Mouse (Mus musculus): Measurements from ENCODE around the gene Rap1a. TPM values are rescaled to one million over a fixed set of nuclear protein-coding genes. Genes with fewer than 3 reads are reported as not detected.
A peak's percentile ranks its signal among the peaks of the same experiment; 100 is the strongest.

The Rap1a gene
- polyA plus RNA-seq, 1 experiment = 111 TPM

DNA sequence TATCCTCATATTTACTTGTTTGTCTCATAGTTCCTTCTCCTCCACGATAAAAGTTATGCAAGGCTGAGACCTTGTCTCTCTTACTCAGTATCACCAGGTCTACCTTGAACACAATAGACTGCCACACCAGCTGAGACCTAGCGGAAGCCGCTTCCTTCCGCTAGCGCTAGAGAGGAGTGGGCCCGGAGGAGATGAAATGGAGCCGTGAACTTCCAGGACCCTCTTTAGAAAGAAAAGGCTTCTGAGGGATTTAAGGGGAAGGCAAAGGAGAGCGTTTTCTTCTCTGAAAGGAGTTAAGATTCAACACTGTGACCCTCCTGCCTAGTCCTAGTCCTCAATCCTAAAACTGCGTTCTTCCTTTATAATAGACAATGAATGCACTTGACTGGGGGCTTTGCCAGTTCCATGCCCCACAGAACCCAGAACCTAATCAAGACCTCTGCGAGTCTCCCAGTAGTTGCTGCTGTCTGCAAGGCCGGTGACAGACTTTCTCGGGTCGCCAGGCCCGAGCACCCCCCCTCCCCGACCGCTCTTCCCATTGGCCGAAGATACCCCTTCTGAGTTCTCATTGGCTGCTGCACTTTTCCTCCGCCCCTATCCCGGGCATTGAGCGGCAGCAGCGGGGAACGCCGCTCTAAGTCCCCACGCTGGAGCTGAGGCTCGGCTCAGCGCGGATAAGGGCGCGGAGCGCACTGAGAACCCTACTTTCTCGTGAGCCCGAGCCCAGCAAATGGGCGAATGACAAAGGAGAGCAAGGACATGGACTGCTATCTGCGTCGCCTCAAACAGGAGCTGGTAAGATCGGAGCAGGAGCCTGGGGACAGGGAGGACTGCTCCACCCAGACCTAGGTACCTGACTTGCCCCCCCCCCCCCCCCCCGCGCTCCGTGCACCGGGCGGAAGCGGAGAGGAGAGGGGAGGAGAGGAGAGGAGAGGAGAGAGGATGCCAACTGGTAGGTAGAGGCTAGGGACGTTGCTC is 96.8 kb downstream of the Rap1a start, which contains the start of gene Inka2:
Gene Inka2 (plus strand): TSS at position 569 of the 978 bp plus-strand sequence.
- Histone ChIP-seq H3K27ac (replicated peaks; ENCODE audit: low read depth, low read length) (peak within 1 kb of the TSS; percentile 97), H3K4me1 (ENCODE audit: control insufficient read depth, insufficient read depth, insufficient read length, low read length) (peaks cover 10% of the 10 kb centered on the region), H3K4me3 (ENCODE audit: insufficient read depth, low read depth, low read length) (peak within 1 kb of the TSS; percentile 65)

DNA sequence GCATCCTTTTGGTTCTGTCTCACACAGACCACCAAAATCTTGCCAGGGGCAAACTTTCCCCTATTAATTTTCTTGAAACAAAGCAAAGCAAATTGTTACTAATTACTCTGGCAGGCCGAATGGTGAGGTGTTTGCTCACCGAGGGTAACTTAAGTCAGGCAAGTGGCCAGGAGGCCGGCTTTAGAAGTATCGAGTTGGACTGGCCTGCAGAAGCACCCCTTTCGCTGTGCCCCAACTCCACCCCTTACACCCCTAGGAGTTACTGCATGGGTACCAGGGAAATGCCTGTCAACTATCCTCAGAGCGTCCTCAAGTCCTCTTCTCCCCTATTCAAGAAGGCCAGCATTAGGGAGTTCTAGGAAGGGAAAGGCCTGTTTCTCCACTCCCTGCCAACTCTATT is 97.6 kb downstream of the Rap1a start:
- Histone ChIP-seq H3K27ac (replicated peaks; ENCODE audit: low read depth, low read length) (peak overlapping the region; percentile 97), H3K4me3 (ENCODE audit: insufficient read depth, low read depth, low read length) (peak overlapping the region; percentile 51; the same call in 1 of the 2 replicates), H3K4me1 (ENCODE audit: control insufficient read depth, insufficient read depth, insufficient read length, low read length) (peaks cover 8% of the 10 kb centered on the region; the same call in 1 of the 2 replicates)

DNA sequence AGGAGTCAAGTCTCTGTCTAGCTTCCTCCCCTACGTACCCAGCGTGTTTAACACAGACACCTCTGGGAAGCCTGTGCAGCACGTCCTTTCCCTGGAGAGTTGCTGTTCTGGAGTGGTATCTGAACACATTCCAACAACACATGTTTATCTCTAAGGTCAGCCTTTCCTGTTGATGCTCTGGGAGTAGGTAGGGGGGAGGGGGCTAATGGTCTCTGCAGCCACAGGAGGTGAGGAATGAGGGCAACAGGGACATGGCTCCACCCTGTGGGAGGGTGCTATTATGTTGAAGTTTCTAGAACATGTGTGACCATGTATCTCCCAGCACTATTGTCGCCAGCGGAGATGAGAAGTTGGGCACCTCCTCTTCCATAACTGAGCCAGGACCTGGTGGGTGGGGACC is 99.7 kb downstream of the Rap1a start:
- Histone ChIP-seq H3K27ac (replicated peaks; ENCODE audit: low read depth, low read length) (peak overlapping the region; percentile 97), H3K4me3 (ENCODE audit: insufficient read depth, low read depth, low read length) (peak overlapping the region; percentile 48), H3K4me1 (ENCODE audit: control insufficient read depth, insufficient read depth, insufficient read length, low read length) (peaks cover 10% of the 10 kb centered on the region)

DNA sequence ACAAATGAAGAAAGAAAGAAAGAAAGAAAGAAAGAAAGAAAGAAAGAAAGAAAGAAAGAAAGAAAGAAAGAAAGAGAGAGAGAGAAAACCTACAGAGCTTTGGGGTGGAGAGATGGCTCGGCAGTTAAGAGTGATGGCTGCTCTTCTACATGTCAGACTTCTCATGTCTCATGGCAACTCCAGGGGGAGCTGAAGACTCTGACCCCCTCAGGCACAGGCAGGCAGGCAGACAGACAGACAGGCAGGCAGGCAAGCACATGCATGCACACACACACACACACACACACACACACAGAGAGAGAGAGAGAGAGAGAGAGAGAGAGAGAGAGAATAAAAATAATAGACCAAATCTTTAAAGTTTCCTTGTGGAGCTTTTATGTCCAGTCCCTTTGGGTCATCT is 100.3 kb downstream of the Rap1a start:
- H3K4me3 ChIP-seq (ENCODE audit: insufficient read depth, low read depth, low read length) = peak overlapping the region; percentile 48
- H3K27ac ChIP-seq (replicated peaks; ENCODE audit: low read depth, low read length) = peak overlapping the region; percentile 97
- H3K4me1 ChIP-seq (ENCODE audit: control insufficient read depth, insufficient read depth, insufficient read length, low read length) = peaks cover 16% of the 10 kb centered on the region

DNA sequence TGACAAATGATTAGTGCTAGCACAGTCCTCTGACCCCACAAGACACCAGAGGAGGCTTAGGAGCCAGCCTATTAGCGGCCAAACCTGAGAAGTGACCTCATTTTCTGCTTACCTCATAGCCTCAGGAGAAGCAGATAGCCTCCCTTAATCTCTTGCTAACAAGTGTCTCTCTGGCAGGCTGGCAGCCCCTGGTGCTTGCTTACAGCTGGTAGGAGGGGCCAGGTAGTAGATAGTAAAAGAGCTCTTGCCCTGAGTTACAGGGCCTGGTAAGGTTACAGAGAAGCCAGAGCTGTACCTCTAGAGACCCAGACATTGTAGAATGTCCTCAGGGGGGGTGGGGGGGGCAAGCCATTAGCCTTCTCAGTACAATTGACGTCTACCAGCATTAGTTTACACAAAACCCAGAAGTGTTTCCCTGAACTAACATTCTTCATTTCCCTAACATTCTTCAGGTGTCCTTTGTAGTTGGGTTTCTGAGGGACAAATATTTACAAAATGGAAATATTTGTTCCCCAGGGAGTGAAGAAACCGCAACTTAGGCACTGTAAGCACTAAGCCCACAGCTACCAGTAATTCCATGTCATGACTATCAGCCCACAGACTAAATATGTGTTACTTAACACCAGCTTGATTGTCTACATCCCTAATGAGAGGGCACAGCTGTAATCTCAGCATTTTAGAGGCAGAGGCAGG is 101.7 kb downstream of the Rap1a start:
- Histone ChIP-seq H3K4me1 (ENCODE audit: control insufficient read depth, insufficient read depth, insufficient read length, low read length) (peaks cover 24% of the 10 kb centered on the region), H3K27ac (replicated peaks; ENCODE audit: low read depth, low read length) (0 out of 2 replicates have a peak overlapping the region, but pooled peaks have one; percentile 9), H3K4me3 (ENCODE audit: insufficient read depth, low read depth, low read length) (no peak overlapping the region)

DNA sequence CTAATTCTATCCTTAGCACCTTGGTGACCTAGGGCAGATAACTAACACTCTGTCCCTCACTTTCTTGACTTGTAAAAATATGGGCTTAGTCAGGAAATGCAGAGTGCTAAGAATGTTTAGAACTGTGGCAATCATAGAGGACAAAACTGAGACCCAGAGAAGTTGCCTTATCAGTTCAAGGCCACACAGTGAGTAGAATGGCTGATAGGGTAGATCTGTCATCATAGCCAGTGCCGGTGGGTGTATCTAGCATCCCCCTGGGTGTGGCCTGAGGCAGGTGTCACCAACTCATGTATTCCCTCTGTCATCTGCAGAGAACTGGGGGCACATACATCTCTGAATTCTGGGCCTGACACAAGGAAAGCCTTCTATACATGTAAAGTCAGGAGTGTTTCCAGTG is 102.8 kb downstream of the Rap1a start:
- H3K4me3 ChIP-seq (ENCODE audit: insufficient read depth, low read depth, low read length) = no peak overlapping the region
- no peak overlapping the region; the same call in 1 of the 2 replicates for H3K27ac ChIP-seq (replicated peaks; ENCODE audit: low read depth, low read length)
- peaks cover 24% of the 10 kb centered on the region for H3K4me1 ChIP-seq (ENCODE audit: control insufficient read depth, insufficient read depth, insufficient read length, low read length)

DNA sequence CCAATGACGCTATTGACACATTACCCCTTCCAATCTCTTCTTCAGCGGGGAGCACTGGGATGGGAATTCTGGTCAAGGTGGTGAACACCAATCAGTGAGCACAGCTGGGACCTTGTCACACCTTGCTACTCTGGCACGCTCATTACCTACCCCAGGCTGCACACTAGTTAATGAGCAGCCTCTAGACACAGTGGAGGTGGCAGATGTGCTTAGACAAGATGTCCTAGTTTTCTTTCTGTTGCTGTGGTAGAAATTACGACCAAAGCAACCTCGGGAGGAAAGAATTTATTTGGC is 104.0 kb downstream of the Rap1a start:
- peak overlapping the region; percentile 76 for H3K27ac ChIP-seq (replicated peaks; ENCODE audit: low read depth, low read length)
- peaks cover 24% of the 10 kb centered on the region for H3K4me1 ChIP-seq (ENCODE audit: control insufficient read depth, insufficient read depth, insufficient read length, low read length)
- no peak overlapping the region for H3K4me3 ChIP-seq (ENCODE audit: insufficient read depth, low read depth, low read length)

DNA sequence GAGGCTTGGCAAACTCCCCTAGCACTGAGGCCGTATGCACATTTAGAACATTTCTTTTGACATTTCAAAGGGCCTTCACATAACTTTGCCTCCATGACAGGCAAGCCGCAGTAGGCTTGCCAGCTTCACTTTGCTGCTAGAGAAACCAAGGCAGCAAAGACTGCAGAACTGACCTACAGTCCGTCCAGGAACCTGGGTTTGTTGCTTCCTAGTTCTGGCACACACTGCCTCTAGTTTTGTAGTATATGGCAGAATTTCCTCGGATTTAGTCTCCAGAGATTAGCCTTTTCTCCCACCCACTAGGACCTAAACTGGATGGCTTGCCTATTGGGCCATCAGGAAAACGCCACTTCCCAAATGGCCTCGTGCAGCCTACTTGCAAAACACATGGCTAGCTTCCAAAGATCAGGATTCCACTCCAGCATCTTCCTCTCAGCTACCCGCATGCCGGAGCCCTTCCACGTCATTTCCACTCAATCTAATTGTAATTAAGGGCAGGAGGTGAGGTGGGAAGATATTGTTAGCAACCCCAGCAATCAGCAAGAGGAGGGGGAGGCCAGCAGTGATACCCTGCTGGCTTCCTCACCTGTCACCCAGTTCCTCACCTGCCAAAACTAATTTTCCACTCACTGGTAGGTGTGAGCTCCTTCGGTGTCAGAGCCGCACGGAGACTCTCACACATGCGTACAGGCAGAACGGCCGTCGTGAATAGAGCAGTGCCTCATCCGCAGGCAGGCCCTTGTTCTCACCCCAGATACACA is 104.6 kb downstream of the Rap1a start:
- Histone ChIP-seq H3K4me1 (ENCODE audit: control insufficient read depth, insufficient read depth, insufficient read length, low read length) (peaks cover 19% of the 10 kb centered on the region), H3K27ac (replicated peaks; ENCODE audit: low read depth, low read length) (peak overlapping the region; percentile 76), H3K4me3 (ENCODE audit: insufficient read depth, low read depth, low read length) (no peak overlapping the region)

DNA sequence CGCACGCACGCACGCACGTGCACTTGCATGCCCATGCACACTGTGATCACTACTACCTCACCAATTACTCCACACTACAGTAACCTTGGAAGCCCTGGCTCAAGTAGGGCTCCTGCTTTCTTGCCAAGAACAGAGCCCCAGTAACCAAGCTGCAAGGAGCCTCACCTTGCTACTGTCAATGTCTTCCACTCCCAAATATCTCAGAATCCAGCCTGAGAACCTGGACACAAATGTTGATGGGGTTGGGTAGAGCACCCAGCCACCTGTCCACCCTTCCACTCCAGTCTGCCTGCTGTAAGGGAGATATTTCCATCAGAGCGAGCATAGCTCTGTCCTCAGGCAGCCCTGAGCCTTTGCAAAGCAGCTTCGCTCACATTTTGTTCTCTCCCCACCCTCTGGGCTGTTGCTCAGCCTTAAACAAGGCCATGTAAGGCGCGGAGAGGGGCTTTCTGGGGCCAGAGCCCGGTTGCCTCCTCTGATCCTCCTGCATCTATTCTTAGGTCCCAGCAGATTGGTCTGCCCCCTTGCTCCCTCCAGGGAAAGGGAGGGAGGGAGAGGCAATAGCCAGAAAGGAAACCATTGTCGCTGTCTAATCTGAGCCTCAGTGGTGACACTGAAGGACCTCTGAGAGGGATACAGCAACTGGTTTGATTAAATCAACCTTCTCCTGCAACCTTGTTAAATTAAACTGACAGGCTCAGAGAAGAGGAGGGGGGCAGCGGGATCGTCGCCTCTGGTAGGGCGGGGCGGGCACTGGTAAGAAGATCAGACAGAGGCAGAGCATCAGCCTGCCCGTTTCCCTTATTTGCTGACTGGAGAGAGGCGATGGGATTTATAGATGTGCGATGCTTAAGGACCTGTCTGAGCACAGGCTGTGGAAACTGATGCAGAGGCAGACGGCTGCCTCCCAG is 105.4 kb downstream of the Rap1a start:
- Histone ChIP-seq H3K4me3 (ENCODE audit: insufficient read depth, low read depth, low read length) (no peak overlapping the region), H3K4me1 (ENCODE audit: control insufficient read depth, insufficient read depth, insufficient read length, low read length) (peaks cover 19% of the 10 kb centered on the region)

DNA sequence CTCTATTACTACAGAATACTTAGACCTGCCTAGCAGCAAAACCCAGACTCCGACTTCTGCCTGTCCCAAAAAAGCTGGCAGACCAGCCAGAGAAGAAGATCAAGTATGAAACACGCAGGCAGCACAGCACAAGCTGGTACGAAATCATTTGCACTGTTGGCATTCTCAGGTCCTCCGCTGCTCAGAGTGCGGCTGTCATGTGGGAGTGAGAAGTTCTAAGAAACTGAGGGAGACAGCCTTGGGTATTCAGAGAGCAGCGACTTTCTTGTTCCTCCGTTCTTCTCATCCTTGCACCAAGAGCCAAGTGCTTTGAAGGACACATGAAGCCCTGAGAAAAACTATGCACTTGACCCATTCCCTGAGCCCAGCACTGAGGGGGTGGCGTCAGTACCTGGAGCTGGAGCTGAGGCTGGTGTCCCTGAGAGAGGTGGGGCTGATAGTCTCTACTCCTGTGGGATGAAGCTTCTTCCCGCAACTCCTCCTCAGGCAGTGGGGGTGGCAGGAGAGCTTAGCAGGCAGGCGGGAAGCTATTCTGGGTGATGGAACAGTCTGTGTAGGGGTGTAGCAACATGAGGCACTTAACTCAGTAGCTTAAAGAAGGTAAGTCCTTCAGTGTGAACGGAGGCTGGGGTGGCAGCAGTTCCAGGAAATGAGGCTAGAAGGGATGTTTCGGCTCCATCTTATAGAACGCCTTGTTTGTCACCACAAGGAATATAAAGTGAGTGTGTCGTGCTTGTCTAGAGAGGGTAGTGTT is 107.6 kb downstream of the Rap1a start:
- H3K4me1 ChIP-seq (ENCODE audit: control insufficient read depth, insufficient read depth, insufficient read length, low read length) = peaks cover 19% of the 10 kb centered on the region
- no peak overlapping the region for H3K27ac ChIP-seq (replicated peaks; ENCODE audit: low read depth, low read length)
- no peak overlapping the region for H3K4me3 ChIP-seq (ENCODE audit: insufficient read depth, low read depth, low read length)

More for the DNA sequence above, 105.4 kb downstream of the Rap1a start:
- H3K27ac ChIP-seq (replicated peaks; ENCODE audit: low read depth, low read length) = peak overlapping the region; percentile 50

DNA sequence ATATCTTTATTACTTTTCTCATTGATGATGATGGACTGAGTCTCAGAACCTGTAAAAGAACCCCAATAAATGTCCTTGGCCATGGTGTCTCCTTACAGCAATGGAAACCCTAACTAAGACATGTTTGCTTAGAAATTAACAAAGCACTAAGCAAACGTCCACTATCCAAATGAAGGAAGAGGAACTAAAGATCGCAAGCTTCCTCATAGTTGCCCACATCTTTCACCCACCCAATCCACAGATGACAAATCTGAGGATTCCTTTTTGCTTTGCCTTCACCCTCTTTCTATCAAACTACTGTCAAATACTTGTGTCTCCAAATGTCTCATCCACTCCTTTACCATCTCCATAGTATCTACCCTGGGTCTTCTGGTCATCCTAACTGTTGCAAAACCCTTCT is 112.6 kb downstream of the Rap1a start:
- Histone ChIP-seq H3K4me1 (ENCODE audit: control insufficient read depth, insufficient read depth, insufficient read length, low read length) (peaks cover 4% of the 10 kb centered on the region; the same call in 1 of the 2 replicates), H3K4me3 (ENCODE audit: insufficient read depth, low read depth, low read length) (no peak overlapping the region), H3K27ac (replicated peaks; ENCODE audit: low read depth, low read length) (no peak overlapping the region)

DNA sequence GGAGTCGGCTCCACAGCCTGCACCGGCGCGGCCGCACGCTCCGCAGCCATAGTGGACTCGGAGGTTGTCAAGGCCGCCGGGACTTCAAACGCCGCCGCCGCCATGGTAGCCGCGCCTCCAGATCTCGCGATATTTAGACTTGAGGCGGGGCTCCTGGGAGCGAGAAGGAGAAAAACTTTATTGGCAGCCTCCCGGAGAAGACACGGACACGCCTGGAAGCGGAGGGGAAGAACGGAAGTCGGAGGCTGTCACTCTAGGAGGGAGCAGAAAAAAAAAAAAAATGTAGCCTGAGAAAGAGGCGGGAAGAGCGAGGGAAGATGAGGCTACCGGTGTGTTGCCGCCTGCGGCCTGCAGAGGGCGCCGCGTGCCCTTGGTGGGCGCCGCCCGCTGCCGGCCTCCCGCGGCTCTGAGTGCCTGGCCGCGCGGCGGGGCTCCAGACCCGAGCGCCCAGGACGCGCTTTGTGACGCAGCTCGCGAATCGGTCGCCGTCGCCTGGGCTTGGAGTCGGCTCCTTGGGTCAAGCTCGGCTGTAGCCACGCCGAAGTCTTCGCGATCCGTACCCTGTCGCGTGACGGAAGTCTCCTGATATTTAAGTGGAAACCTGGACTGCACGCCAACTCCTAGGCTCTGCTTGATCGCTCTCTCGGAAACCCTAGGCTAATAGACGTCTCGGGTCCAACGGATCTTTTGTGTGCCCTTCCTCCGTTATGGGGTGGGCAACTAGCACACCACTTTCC is 113.6 kb downstream of the Rap1a start, which contains the start of gene Ddx20:
Gene Ddx20 (minus strand): TSS at position 251 of the 737 bp plus-strand sequence.
- Histone ChIP-seq H3K4me1 (ENCODE audit: control insufficient read depth, insufficient read depth, insufficient read length, low read length) (peaks cover 4% of the 10 kb centered on the region; the same call in 1 of the 2 replicates), H3K4me3 (ENCODE audit: insufficient read depth, low read depth, low read length) (peak within 1 kb of the TSS; percentile 97)

More for the DNA sequence above, 113.6 kb downstream of the Rap1a start, which contains the start of gene Ddx20:
- H3K27ac ChIP-seq (replicated peaks; ENCODE audit: low read depth, low read length) = peak within 1 kb of the TSS; percentile 97
